Mouse (Mus musculus) spleen, adult 18-20 months (tissue): Measurements from ENCODE around the gene B3gnt3.
"Not testable (repeated sequence)": the region's sequence is repeated elsewhere in the genome, so short reads cannot be mapped to it uniquely, and the experiment has no call there.

Experiments
- DNase-seq, 2 experiments: peaks; one replicate each; pipeline ENCODE4 v3.0.0; 2022; ENCODE audit warnings: mixed read lengths in 2 of 2

Gene B3gnt3

GRCm38 (mm10) chr8:71709800-71710446, 8.3 kb upstream of the B3gnt3 start:
- peak; percentile 56 to 79 for DNase-seq

DNA sequence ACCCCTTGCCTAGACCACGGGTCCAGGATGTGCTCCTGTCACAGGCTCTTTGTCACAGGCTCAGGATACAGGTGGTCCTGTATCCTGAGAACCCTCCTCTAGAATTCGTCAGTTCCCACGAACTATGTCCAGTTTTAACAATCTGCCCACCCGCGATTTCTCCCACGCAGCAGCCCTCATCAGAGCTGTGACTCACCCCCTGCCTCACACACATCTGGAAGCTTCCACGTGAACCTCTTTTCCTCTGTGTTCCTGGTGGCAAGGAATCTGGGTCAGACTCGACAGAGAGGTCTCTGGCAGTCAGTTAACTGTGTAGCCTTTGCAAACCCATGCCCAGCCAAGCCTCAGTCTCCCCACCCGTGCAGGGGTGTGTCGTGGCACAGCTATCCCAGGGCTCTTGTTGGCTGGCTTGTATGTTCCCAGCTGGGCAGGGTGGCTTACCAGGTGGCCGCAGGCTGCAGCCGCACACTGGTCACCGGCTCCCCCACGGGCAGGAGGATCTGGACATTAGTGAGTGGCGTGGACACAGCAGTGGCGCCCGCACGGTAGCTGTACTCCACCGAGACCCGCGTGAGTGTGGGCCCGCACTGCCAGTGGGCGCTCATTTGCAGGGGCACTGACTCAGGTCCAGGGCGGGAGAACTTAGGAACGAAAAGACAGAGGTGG, 7.7 kb upstream of the B3gnt3 start:
- DNase-seq, result no peak

- DNase-seq, result peak; percentile 40 to 66
These were observed 6.3 kb upstream of the B3gnt3 start for GRCm38 (mm10) chr8:71707874-71708273.

DNA sequence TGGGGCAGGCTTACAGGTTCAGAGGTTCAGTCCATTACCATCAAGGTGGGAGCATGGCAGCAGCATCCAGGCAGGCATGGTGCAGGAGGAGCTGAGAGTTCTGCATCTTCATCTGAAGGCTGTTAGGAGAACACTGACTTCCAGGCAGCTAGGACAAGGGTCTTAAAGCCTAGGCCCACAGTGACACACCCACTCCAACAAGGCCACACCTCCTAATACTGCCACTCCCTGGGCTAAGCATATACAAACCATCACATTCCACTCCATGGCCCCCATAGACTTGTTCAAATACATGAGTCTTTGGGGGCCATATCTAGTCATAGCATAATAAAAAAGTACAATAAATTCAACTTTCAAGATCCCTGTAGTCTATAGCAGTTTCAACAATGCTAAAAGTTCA, 1.8 kb upstream of the B3gnt3 start:
- not testable (repeated sequence) for DNase-seq

DNA sequence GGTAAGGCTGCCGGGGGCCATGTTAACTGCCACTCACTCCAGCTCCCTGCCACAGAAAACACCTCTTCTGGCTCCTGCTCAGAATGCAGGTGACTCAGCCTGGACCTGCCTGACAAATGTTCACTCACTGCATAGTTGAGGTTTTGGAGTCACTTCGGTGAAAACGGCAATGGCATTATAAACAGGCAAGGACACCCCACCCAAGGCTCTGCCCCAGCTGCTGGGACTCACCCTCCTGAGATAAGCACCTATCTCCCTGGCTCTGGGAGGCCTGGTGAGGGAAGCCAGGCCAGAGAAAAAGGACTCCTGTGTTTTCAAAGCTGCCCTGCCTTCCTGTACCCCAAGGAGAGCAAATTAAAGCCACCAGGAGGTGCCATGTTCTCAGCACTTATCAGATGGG, 1.3 kb upstream of the B3gnt3 start:
- DNase-seq, result no peak

- DNase-seq, result no peak
These were observed 471 bp upstream of the B3gnt3 start for GRCm38 (mm10) chr8:71702087-71702432.

DNA sequence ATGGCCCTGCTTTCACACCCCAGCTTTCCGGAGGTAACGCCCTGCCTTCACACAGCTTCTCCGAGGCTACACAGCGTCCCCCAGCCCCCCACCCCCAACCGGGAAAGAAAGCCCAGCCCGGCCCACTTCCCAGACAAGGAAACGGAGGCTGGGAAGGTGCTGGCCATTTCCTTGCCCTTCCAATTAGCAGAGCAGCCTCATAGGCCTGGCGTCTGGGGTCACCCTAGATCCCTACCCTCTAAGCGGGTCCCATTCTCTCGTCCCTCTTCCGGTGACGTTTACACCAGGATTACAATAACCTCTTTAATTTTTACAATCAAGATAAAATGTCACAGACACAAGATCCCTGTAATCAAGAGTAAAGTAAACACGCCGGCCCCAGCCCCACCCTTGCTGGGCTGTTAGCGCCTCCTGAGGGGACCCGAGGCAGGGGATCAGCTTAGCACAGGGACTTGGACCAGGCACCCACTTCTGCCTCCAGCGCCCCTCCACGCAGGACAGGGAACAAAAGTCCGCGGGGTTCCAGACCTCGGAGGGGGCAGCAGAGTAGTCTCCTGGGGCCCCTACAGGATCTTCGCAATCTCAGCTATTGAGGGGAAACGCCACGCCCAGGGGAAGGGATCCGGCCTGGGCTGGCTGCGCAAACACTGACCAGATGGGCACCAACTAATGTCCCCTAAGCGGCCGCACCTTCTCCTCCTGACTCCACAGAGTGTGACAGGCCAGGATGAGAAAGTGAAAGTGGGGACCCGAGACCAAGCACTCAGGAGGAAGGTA, 908 bp downstream of the B3gnt3 start:
- no peak for DNase-seq

GRCm38 (mm10) chr8:71695456-71695855, 6.1 kb downstream of the B3gnt3 start:
- DNase-seq, result not testable (repeated sequence)

DNA sequence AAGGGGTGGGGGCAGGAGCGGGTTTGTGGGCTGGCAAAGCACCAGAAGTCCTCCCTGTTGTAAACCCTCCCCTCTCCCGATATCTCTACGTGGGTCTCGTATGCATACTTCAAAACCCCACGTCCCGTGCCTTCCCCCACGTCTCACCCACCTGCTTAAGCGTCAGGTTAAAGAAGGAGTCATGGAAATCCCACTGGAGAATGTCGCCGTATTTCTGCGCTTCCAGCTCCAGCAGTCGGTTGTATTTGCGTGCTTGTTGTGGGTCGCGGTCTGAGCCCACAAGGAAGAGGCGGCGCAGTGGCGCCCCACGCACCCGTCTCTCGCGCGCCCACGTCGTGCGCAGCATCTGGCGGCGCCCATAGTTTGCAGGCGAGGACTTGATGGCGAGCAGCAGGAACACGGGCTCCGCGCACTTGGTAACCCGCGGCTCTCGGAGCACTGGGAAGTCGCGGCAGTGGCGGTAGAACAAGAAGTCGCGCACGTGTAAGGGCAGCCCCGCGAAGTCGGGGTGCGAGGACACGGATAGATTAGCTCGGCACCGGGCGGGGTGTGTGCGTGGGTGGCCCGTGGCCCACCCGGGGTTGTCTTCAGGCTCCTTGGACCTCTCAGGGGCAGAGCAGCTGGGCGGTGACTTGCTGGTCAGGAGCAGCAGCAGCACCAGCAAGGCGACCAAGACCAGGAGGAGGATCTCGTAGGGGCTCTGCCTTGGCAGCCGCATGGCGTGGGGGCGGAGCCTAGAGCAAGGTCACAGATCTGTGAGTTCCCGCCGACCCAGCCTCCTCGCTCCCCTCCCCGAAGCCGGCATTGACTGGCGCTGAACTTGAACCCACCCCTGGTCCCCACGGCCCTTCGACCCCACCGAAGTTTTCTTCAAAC, 8.2 kb downstream of the B3gnt3 start:
- DNase-seq, result no peak

GRCm38 (mm10) chr8:71692509-71692908, 9.1 kb downstream of the B3gnt3 start:
- peak in 1 of 2 experiments; percentile 11 for DNase-seq

- no peak for DNase-seq
These were observed 12.6 kb downstream of the B3gnt3 start, which contains the start of gene Insl3 for GRCm38 (mm10) chr8:71689028-71689427. Gene Insl3, plus strand, starts transcription at chr8:71689214.

- DNase-seq, result no peak
These were observed 14.0 kb downstream of the B3gnt3 start for GRCm38 (mm10) chr8:71687616-71688015.

- no peak for DNase-seq
These were observed 15.3 kb downstream of the B3gnt3 start for GRCm38 (mm10) chr8:71686143-71686734.

- peak in 1 of 2 experiments; percentile 6 for DNase-seq
These were observed 16.0 kb downstream of the B3gnt3 start for GRCm38 (mm10) chr8:71685573-71685972.

DNA sequence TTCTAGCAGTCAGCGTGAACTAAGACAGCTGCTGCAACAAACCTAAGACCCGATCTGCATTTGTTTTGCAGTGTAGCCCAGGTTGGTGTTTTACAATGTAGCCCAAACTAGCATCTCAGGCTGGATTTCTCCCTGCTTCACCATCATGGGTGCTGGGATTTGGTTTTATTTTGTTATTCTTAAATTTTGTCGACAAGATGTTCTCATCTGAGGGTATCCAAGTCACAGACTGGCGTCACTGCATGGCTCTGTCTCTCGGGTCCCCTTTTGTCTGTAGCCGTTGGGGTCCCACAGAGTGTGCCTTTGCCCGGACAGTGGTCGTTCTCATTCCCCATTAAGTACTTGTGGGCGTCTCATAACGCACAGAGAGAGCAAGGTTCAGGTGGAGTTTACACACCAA, 16.9 kb downstream of the B3gnt3 start:
- DNase-seq, result no peak

GRCm38 (mm10) chr8:71682832-71683231, 18.8 kb downstream of the B3gnt3 start:
- no peak for DNase-seq

DNA sequence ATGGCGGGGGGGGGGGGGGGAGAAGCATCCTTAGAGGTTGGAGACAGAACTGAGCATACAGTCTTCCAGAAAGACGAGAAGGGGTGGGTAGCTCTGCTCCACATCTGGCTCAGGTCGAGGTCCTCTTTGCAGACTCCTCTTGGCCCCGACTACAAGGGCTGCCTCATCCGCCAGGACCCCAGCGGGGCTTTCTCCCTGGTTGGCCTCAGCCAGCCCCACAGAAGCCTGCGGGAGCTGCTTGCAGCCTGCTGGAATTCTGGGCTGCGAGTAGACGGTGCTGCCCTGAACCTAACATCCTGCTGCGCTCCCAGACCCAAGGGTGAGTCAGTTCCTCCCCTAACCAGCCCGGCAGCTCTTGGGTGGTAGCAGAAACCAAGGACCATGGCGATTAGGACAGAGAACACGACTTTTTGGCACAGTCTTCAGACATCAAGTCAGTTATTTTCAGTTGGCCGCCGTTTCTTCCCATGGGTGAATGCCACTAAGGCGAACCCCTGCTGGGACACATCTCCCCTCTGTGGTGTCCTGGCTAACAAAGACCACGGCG, 20.1 kb downstream of the B3gnt3 start:
- no peak for DNase-seq

DNA sequence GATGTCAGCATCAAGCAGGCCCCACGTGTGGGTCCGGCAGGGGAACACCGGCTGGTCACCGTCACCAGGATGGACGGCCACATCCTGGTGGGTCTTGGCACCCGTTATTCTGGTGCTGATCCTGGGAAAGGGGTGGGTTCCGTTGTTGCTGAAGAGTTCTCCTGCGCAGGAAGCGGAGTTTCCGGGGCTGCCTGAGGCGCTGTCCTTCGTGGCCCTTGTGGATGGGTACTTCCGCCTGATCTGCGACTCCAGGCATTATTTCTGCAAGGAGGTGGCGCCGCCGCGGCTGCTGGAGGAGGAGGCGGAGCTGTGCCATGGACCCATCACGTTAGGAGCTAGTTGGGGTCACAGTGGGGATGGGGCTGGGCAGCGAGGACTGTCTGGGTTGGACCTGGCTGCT, 21.1 kb downstream of the B3gnt3 start:
- no peak for DNase-seq

GRCm38 (mm10) chr8:71679550-71680168, 21.9 kb downstream of the B3gnt3 start:
- DNase-seq, result no peak

- no peak for DNase-seq
These were observed 22.5 kb downstream of the B3gnt3 start for GRCm38 (mm10) chr8:71679116-71679515.

DNA sequence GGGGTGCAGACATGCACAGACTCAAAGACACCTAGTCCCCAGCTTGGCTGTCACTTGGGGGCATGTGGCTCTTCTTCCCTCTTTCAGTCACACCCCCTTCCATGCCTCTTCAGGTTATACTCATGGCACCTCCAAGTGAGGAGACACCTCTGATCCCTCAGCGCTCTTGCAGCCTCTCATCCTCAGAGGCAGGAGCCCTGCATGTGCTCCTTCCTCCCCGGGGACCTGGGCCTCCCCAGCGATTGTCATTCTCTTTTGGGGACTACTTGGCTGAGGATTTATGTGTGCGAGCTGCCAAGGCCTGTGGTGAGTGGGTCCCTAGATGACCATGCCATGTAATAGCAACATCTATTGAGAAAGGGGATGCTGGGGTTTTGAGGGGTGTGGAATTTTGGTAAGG, 23.4 kb downstream of the B3gnt3 start:
- DNase-seq, result no peak

DNA sequence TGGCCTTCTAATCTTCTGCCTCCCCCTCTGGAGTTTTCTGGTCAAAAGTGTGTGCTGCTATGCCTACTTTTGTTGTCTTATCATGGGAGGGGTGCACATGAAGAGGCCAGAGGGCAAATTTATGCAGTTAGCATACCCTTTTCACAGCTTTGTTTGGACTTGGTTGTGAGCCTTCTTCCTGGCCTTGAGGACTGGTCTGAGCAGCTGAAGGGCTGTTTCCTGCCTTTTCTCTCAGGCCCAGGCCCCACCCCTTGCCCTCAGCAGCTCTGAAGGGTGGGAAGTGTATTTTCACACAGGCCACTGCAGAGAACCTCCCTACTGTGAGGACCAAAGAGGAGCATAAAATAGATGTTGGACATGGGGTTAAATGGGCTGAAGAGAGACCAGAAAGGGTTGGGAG, 24.0 kb downstream of the B3gnt3 start:
- DNase-seq, result peak; percentile 49 to 65
